Mouse (Mus musculus): ENCODE measurements around the gene Pwwp2b. TPM values are rescaled to one million over a fixed set of nuclear protein-coding genes. Genes with fewer than 3 reads are reported as not detected.

Gene Pwwp2b
- polyA plus RNA-seq, 1 experiment, result 7.5 TPM

- Histone ChIP-seq H3K4me3 (ENCODE audit: low read depth, low read length) (no peak overlapping the region), H3K4me1 (ENCODE audit: control insufficient read depth, insufficient read depth, low read length) (peaks cover 11% of the 10 kb centered on the region), H3K27ac (ENCODE audit: insufficient read depth, low read length) (no peak overlapping the region), H3K9me3 (replicated peaks; ENCODE audit: control insufficient read depth, insufficient read depth, low read length, poor library complexity, severe bottlenecking) (no peaks in the 10 kb centered on the region), H3K27me3 (ENCODE audit: control insufficient read depth, insufficient read depth, low read length, poor library complexity, severe bottlenecking) (no peaks in the 10 kb centered on the region), H3K9ac (ENCODE audit: low read depth, poor library complexity, severe bottlenecking) (no peak overlapping the region), H3K36me3 (ENCODE audit: control insufficient read depth, insufficient read depth, low read length, poor library complexity, severe bottlenecking) (no peaks in the 10 kb centered on the region)
- peak; percentile 56; the same call in 1 of the 2 replicates for TF ChIP-seq EP300 (IDR thresholded peaks at IDR 0.05; ENCODE audit: insufficient read depth, low read depth, low read length)
- TF ChIP-seq CTCF (IDR thresholded peaks at IDR 0.05; ENCODE audit: low read depth, low read length), result no peak
- no peak for TF ChIP-seq POLR2A (IDR thresholded peaks at IDR 0.05; ENCODE audit: insufficient read depth, low read length)
These were observed 9.7 kb downstream of the Pwwp2b start for GRCm38 (mm10) chr7:139257752-139258542.

- no peak for TF ChIP-seq EP300 (IDR thresholded peaks at IDR 0.05; ENCODE audit: insufficient read depth, low read depth, low read length)
- TF ChIP-seq CTCF (IDR thresholded peaks at IDR 0.05; ENCODE audit: low read depth, low read length), result no peak
- no peak for TF ChIP-seq POLR2A (IDR thresholded peaks at IDR 0.05; ENCODE audit: insufficient read depth, low read length)
- H3K36me3 ChIP-seq (ENCODE audit: control insufficient read depth, insufficient read depth, low read length, poor library complexity, severe bottlenecking), result no peaks in the 10 kb centered on the region
- H3K4me3 ChIP-seq (ENCODE audit: low read depth, low read length), result no peak overlapping the region
- H3K9ac ChIP-seq (ENCODE audit: low read depth, poor library complexity, severe bottlenecking), result no peak overlapping the region
- no peak overlapping the region for H3K27ac ChIP-seq (ENCODE audit: insufficient read depth, low read length)
- no peaks in the 10 kb centered on the region for H3K27me3 ChIP-seq (ENCODE audit: control insufficient read depth, insufficient read depth, low read length, poor library complexity, severe bottlenecking)
- H3K9me3 ChIP-seq (replicated peaks; ENCODE audit: control insufficient read depth, insufficient read depth, low read length, poor library complexity, severe bottlenecking), result no peaks in the 10 kb centered on the region
- H3K4me1 ChIP-seq (ENCODE audit: control insufficient read depth, insufficient read depth, low read length), result peaks cover 2% of the 10 kb centered on the region
These were observed 16.1 kb downstream of the Pwwp2b start for GRCm38 (mm10) chr7:139264337-139264736.

- H3K4me3 ChIP-seq (ENCODE audit: low read depth, low read length), result no peak overlapping the region
- no peak overlapping the region for H3K27ac ChIP-seq (ENCODE audit: insufficient read depth, low read length)
- no peaks in the 10 kb centered on the region for H3K27me3 ChIP-seq (ENCODE audit: control insufficient read depth, insufficient read depth, low read length, poor library complexity, severe bottlenecking)
- no peak for TF ChIP-seq EP300 (IDR thresholded peaks at IDR 0.05; ENCODE audit: insufficient read depth, low read depth, low read length)
- TF ChIP-seq POLR2A (IDR thresholded peaks at IDR 0.05; ENCODE audit: insufficient read depth, low read length), result no peak
- TF ChIP-seq CTCF (IDR thresholded peaks at IDR 0.05; ENCODE audit: low read depth, low read length), result no peak
- H3K4me1 ChIP-seq (ENCODE audit: control insufficient read depth, insufficient read depth, low read length), result peaks cover 2% of the 10 kb centered on the region
- H3K9ac ChIP-seq (ENCODE audit: low read depth, poor library complexity, severe bottlenecking), result no peak overlapping the region
- H3K36me3 ChIP-seq (ENCODE audit: control insufficient read depth, insufficient read depth, low read length, poor library complexity, severe bottlenecking), result no peaks in the 10 kb centered on the region
- no peaks in the 10 kb centered on the region for H3K9me3 ChIP-seq (replicated peaks; ENCODE audit: control insufficient read depth, insufficient read depth, low read length, poor library complexity, severe bottlenecking)
These were observed 17.4 kb downstream of the Pwwp2b start for GRCm38 (mm10) chr7:139265634-139266033.

GRCm38 (mm10) chr7:139266431-139266830 is 18.1 kb downstream of the Pwwp2b start:
- H3K4me3 ChIP-seq (ENCODE audit: low read depth, low read length), result no peak overlapping the region
- H3K9ac ChIP-seq (ENCODE audit: low read depth, poor library complexity, severe bottlenecking), result no peak overlapping the region
- no peak overlapping the region for H3K27ac ChIP-seq (ENCODE audit: insufficient read depth, low read length)
- H3K4me1 ChIP-seq (ENCODE audit: control insufficient read depth, insufficient read depth, low read length), result peaks cover 2% of the 10 kb centered on the region
- TF ChIP-seq POLR2A (IDR thresholded peaks at IDR 0.05; ENCODE audit: insufficient read depth, low read length) (no peak), CTCF (IDR thresholded peaks at IDR 0.05; ENCODE audit: low read depth, low read length) (no peak), EP300 (IDR thresholded peaks at IDR 0.05; ENCODE audit: insufficient read depth, low read depth, low read length) (no peak)
- H3K36me3 ChIP-seq (ENCODE audit: control insufficient read depth, insufficient read depth, low read length, poor library complexity, severe bottlenecking), result no peaks in the 10 kb centered on the region
- no peaks in the 10 kb centered on the region for H3K27me3 ChIP-seq (ENCODE audit: control insufficient read depth, insufficient read depth, low read length, poor library complexity, severe bottlenecking)
- no peaks in the 10 kb centered on the region for H3K9me3 ChIP-seq (replicated peaks; ENCODE audit: control insufficient read depth, insufficient read depth, low read length, poor library complexity, severe bottlenecking)

- Histone ChIP-seq H3K27ac (ENCODE audit: insufficient read depth, low read length) (no peak overlapping the region), H3K4me1 (ENCODE audit: control insufficient read depth, insufficient read depth, low read length) (peaks cover 2% of the 10 kb centered on the region), H3K27me3 (ENCODE audit: control insufficient read depth, insufficient read depth, low read length, poor library complexity, severe bottlenecking) (no peaks in the 10 kb centered on the region), H3K36me3 (ENCODE audit: control insufficient read depth, insufficient read depth, low read length, poor library complexity, severe bottlenecking) (no peaks in the 10 kb centered on the region), H3K9me3 (replicated peaks; ENCODE audit: control insufficient read depth, insufficient read depth, low read length, poor library complexity, severe bottlenecking) (no peaks in the 10 kb centered on the region), H3K9ac (ENCODE audit: low read depth, poor library complexity, severe bottlenecking) (no peak overlapping the region), H3K4me3 (ENCODE audit: low read depth, low read length) (no peak overlapping the region)
- TF ChIP-seq POLR2A (IDR thresholded peaks at IDR 0.05; ENCODE audit: insufficient read depth, low read length) (no peak), CTCF (IDR thresholded peaks at IDR 0.05; ENCODE audit: low read depth, low read length) (no peak), EP300 (IDR thresholded peaks at IDR 0.05; ENCODE audit: insufficient read depth, low read depth, low read length) (no peak)
These were observed 18.9 kb downstream of the Pwwp2b start for GRCm38 (mm10) chr7:139266886-139267870.

Data from ES-Bruce4 (cell line).